Comparison of ENCODE assay signal across 28 mouse cellular contexts in genomic region chr3:84330210-84330609, GRCm38 (mm10). TPM values are rescaled to one million over a fixed set of nuclear protein-coding genes. Genes with fewer than 3 reads are reported as not detected.
A peak's percentile ranks its signal among the peaks of the same experiment; 100 is the strongest.
DNase-seq lines count a peak whose midpoint lies in the region; ATAC-seq and TF ChIP-seq lines count a peak whose summit lies in the region.
"Had no signal": no experiment of that assay in that cellular context is flagged by ENCODE, and none has a peak within 500 bp of the region (broad histone marks: within the 10 kb centered on the region; RNA-seq: fewer than 3 reads in every experiment).

No protein-coding gene starts in this region.

- H3K9me3 ChIP-seq in midbrain, embryonic 11.5 days (ENCODE audit: control insufficient read depth, low read length): no peaks in the 10 kb centered on the region
- H3K9me3 ChIP-seq in midbrain, embryonic 13.5 days: no peaks in the 10 kb centered on the region
- H3K9me3 ChIP-seq: embryonic facial prominence, embryonic 12.5 days; embryonic facial prominence, embryonic 15.5 days; forebrain, embryonic 12.5 days; forebrain, embryonic 15.5 days; heart, embryonic 10.5 days; heart, embryonic 13.5 days had no signal

- no peak for ATAC-seq in midbrain, embryonic 11.5 days (ENCODE audit: low FRiP score)
- no peak for ATAC-seq in midbrain, embryonic 13.5 days
- ATAC-seq in Patski: peak; percentile 80
- ATAC-seq: CD4-positive, CD25-positive, alpha-beta regulatory T cell, adult 4 months; forebrain, embryonic 15.5 days; hindbrain, postnatal 0 days; inflammation-experienced regulatory T-cells, adult 6 months; intestine, embryonic 16.5 days had no signal

- peak; percentile 70 for DNase-seq in adrenal gland, adult 2 months
- no peak for DNase-seq in adrenal gland, postnatal 10 days
- peak; percentile 21 for DNase-seq in midbrain, embryonic 11.5 days (ENCODE audit: low spot score, missing footprints)
- DNase-seq in Patski (ENCODE audit: low read depth, low spot score) (peak; percentile 87), adipocyte (ENCODE audit: low spot score) (no peak)
- DNase-seq in heart, adult 9 months (ENCODE audit: low spot score in 2 of 2): no peak
- DNase-seq: cerebellum, adult 11 months; cerebellum, adult 2 months; cerebellum, adult 9-11 months; cerebellum, postnatal 25 days; gastrocnemius, postnatal 25 days; heart, adult 18-20 months; heart, postnatal 14 days; heart, postnatal 4 days; kidney, adult 18-20 months had no signal

- in situ Hi-C loops in Patski (cut with MboI; ENCODE audit: low pct_unique_long_range_greater_than_20kb): no loop called here

- no peak for TF ChIP-seq CTCF in Patski (IDR thresholded peaks at IDR 0.05)

- no peak overlapping the region for H3K27ac ChIP-seq in midbrain, embryonic 11.5 days (ENCODE audit: low read depth, low read length)
- H3K27ac ChIP-seq in midbrain, embryonic 13.5 days: no peak overlapping the region
- H3K27ac ChIP-seq: embryonic facial prominence, embryonic 12.5 days; embryonic facial prominence, embryonic 15.5 days; forebrain, embryonic 12.5 days; forebrain, embryonic 15.5 days; heart, embryonic 10.5 days; heart, embryonic 13.5 days; hindbrain, embryonic 14.5 days; hindbrain, postnatal 0 days had no signal

- H3K4me3 ChIP-seq in midbrain, embryonic 11.5 days (ENCODE audit: low read depth, low read length): no peak overlapping the region
- H3K4me3 ChIP-seq in midbrain, embryonic 13.5 days (replicated peaks): no peak overlapping the region
- H3K4me3 ChIP-seq: embryonic facial prominence, embryonic 12.5 days; embryonic facial prominence, embryonic 15.5 days; erythroblast, embryonic 14.5 days; forebrain, embryonic 12.5 days; forebrain, embryonic 15.5 days; heart, embryonic 10.5 days; heart, embryonic 13.5 days had no signal

- H3K4me2 ChIP-seq in midbrain, embryonic 11.5 days: no peak overlapping the region
- H3K4me2 ChIP-seq in midbrain, embryonic 13.5 days (replicated peaks): no peak overlapping the region
- H3K4me2 ChIP-seq: embryonic facial prominence, embryonic 12.5 days; embryonic facial prominence, embryonic 15.5 days; forebrain, embryonic 12.5 days; forebrain, embryonic 15.5 days; heart, embryonic 13.5 days; hindbrain, embryonic 14.5 days had no signal

- H3K36me3 ChIP-seq in midbrain, embryonic 11.5 days (ENCODE audit: control insufficient read depth, insufficient read depth, low read length): no peaks in the 10 kb centered on the region
- H3K36me3 ChIP-seq in midbrain, embryonic 13.5 days: no peaks in the 10 kb centered on the region
- H3K36me3 ChIP-seq: embryonic facial prominence, embryonic 12.5 days; embryonic facial prominence, embryonic 15.5 days; forebrain, embryonic 12.5 days; forebrain, embryonic 15.5 days; heart, embryonic 10.5 days; heart, embryonic 13.5 days had no signal

- POLR2A ChIA-PET in Patski (lab: Charles Lee): interaction anchor here (0.6 to 2.6 kb wide), 2 partner anchors 9 to 294 kb away, joined by 4 to 9 read pairs; no protein-coding TSS in a partner anchor

- no peak overlapping the region for H3K9ac ChIP-seq in midbrain, embryonic 11.5 days (ENCODE audit: low read length)
- H3K9ac ChIP-seq in midbrain, embryonic 13.5 days (replicated peaks): no peak overlapping the region
- H3K9ac ChIP-seq: embryonic facial prominence, embryonic 12.5 days; embryonic facial prominence, embryonic 15.5 days; forebrain, embryonic 12.5 days; forebrain, embryonic 15.5 days; heart, embryonic 13.5 days; hindbrain, embryonic 14.5 days had no signal

- H3K4me1 ChIP-seq in midbrain, embryonic 11.5 days (ENCODE audit: control insufficient read depth, insufficient read depth, low read length): peaks cover 6% of the 10 kb centered on the region; the same call in 1 of the 2 replicates
- peaks cover 19% of the 10 kb centered on the region for H3K4me1 ChIP-seq in midbrain, embryonic 13.5 days (replicated peaks)

- CTCF ChIA-PET in Patski (lab: Charles Lee): interaction anchor here (0.7 to 3.2 kb wide), 7 partner anchors 11 to 60 kb away, joined by 3 to 28 read pairs (median 5); no protein-coding TSS in a partner anchor

- peaks cover 7% of the 10 kb centered on the region; the same call in 1 of the 2 replicates for H3K27me3 ChIP-seq in midbrain, embryonic 11.5 days (ENCODE audit: control insufficient read depth, insufficient read depth, low read length)
- peaks cover 7% of the 10 kb centered on the region; the same call in 1 of the 2 replicates for H3K27me3 ChIP-seq in midbrain, embryonic 13.5 days
- H3K27me3 ChIP-seq in Patski: no peaks in the 10 kb centered on the region
- H3K27me3 ChIP-seq: embryonic facial prominence, embryonic 15.5 days had no signal

- 87% methylated on average over 2 of the region's 2 CpGs for WGBS in midbrain, embryonic 11.5 days
- 91% methylated on average over 2 of the region's 2 CpGs for WGBS in midbrain, embryonic 13.5 days

RNA-seq across cellular contexts. Expression of gene Trim2, which starts 23.5 kb away (rescaled TPM):
- 100 to 1,000 TPM in 1 of 2 experiments, 10 to 100 TPM in 1; 34.1 to 125 TPM for total RNA-seq in adrenal gland, adult 2 months (2021)
- polyA plus RNA-seq in adrenal gland, adult 2 months (2012; rRNA removed): 58.3 and 115 TPM in 2 replicates
- 10 to 100 TPM; 53.1 to 58.5 TPM for total RNA-seq in adrenal gland, postnatal 10 days (2021)
- polyA plus RNA-seq in midbrain, embryonic 11.5 days (2014; fragmentation: Nextera tagmentation; extraction: Ambion mirVana): 128 and 137 TPM in 2 replicates
- 165 and 177 TPM in 2 replicates for polyA plus RNA-seq in midbrain, embryonic 13.5 days (2015; fragmentation: Nextera tagmentation; extraction: Ambion mirVana)
- polyA plus RNA-seq in Patski (2021): 30.7 TPM

Comparison
In these comparisons a context has a peak if more than half of its experiments do, and no peak if none do; other contexts are left out.
1. DNase-seq: peak in adrenal gland, adult 2 months (single experiment), midbrain, embryonic 11.5 days (single experiment) and Patski (single experiment); none in adrenal gland, postnatal 10 days (single experiment), adipocyte (single experiment) and heart, adult 9 months (0 of 2).